18 mouse cellular contexts compared by ENCODE assay signal in genomic region chr1:185117711-185118110, GRCm38 (mm10).
"Had no signal": no experiment of that assay in that cellular context is flagged by ENCODE, and none has a peak within 500 bp of the region (broad histone marks: within the 10 kb centered on the region; RNA-seq: fewer than 3 reads in every experiment).

No protein-coding gene starts in this region.

- H3K4me3 ChIP-seq: layer of hippocampus, adult 2 months; left cerebral cortex, adult 2 months; liver, embryonic 13.5 days; midbrain, embryonic 12.5 days; neural tube, embryonic 12.5 days; neural tube, embryonic 15.5 days; stomach, embryonic 15.5 days had no signal

- H3K9me3 ChIP-seq: liver, embryonic 13.5 days; midbrain, embryonic 12.5 days; neural tube, embryonic 12.5 days; neural tube, embryonic 15.5 days; stomach, embryonic 15.5 days had no signal

- H3K9ac ChIP-seq: liver, embryonic 13.5 days; midbrain, embryonic 12.5 days; neural tube, embryonic 12.5 days; neural tube, embryonic 15.5 days; stomach, embryonic 15.5 days had no signal

- H3K27me3 ChIP-seq: liver, embryonic 13.5 days; midbrain, embryonic 12.5 days; neural tube, embryonic 12.5 days; neural tube, embryonic 15.5 days; stomach, embryonic 15.5 days had no signal

- DNase-seq: kidney, adult 2 months; kidney, postnatal 25 days; layer of hippocampus, postnatal 36 days; liver, embryonic 13.5 days; lung, adult 2 months; lung, postnatal 14 days; lung, postnatal 4 days; right cerebral cortex, adult 18-20 months; right cerebral cortex, postnatal 14 days; spleen, adult 18-20 months; thymus, postnatal 25 days had no signal

- H3K4me2 ChIP-seq: liver, embryonic 13.5 days; midbrain, embryonic 12.5 days; neural tube, embryonic 12.5 days; neural tube, embryonic 15.5 days; stomach, embryonic 15.5 days had no signal

- H3K36me3 ChIP-seq: liver, embryonic 13.5 days; midbrain, embryonic 12.5 days; neural tube, embryonic 12.5 days; neural tube, embryonic 15.5 days; stomach, embryonic 15.5 days had no signal

- H3K4me1 ChIP-seq: liver, embryonic 13.5 days; midbrain, embryonic 12.5 days; neural tube, embryonic 12.5 days; neural tube, embryonic 15.5 days; stomach, embryonic 15.5 days had no signal

- H3K27ac ChIP-seq: kidney, postnatal 0 days; layer of hippocampus, adult 2 months; left cerebral cortex, adult 2 months; liver, embryonic 13.5 days; midbrain, embryonic 12.5 days; neural tube, embryonic 12.5 days; neural tube, embryonic 15.5 days; stomach, embryonic 15.5 days had no signal
